Mouse (Mus musculus) C2C12 (cell line): Measurements from ENCODE around the gene Timp2. TPM values are rescaled to one million over a fixed set of nuclear protein-coding genes. Genes with fewer than 3 reads are reported as not detected.
"Not testable (repeated sequence)": the region's sequence is repeated elsewhere in the genome, so short reads cannot be mapped to it uniquely, and the experiment has no call there.

Source experiments
- H3K27me3 ChIP-seq: one replicate; pipeline ENCODE4 v1.6.1; 2011; ENCODE audit not compliant: control insufficient read depth, insufficient read depth, insufficient read length
- H3K36me3 ChIP-seq: one replicate; pipeline ENCODE4 v1.6.1; 2011; ENCODE audit not compliant: control insufficient read depth, insufficient read depth
- H3K4me3 ChIP-seq: one replicate; pipeline ENCODE4 v1.5.1; 2011; ENCODE audit warnings: mild to moderate bottlenecking, control low read depth; ENCODE audit not compliant: poor library complexity, insufficient read depth, severe bottlenecking
- H3K79me2 ChIP-seq: one replicate; pipeline ENCODE4 v1.6.1; 2011; ENCODE audit not compliant: control insufficient read depth, insufficient read depth
- H3K79me3 ChIP-seq: one replicate; pipeline ENCODE4 v1.6.1; 2011; ENCODE audit warnings: low read depth, control low read depth
- H3ac ChIP-seq: one replicate; pipeline ENCODE3; 2011; ENCODE audit warnings: low read depth; ENCODE audit not compliant: control insufficient read depth, insufficient read length
- CEBPB ChIP-seq: IDR thresholded peaks from one replicate; pipeline ENCODE4 v1.6.1; 2011; ENCODE audit warnings: low read depth, mild to moderate bottlenecking, control low read depth, moderate library complexity
- CTCF ChIP-seq: IDR thresholded peaks from one replicate; pipeline ENCODE4 v1.5.1; 2011; ENCODE audit not compliant: control insufficient read depth, insufficient read depth, insufficient read length
- FOSL1 ChIP-seq: IDR thresholded peaks from one replicate; pipeline ENCODE4 v1.8.0; 2011; ENCODE audit warnings: mild to moderate bottlenecking, low read length; ENCODE audit not compliant: poor library complexity, insufficient read depth, severe bottlenecking
- MAX ChIP-seq: IDR thresholded peaks from one replicate; pipeline ENCODE4 v1.6.1; 2011; ENCODE audit warnings: mild to moderate bottlenecking, control low read depth
- MYOD1 ChIP-seq: IDR thresholded peaks from one replicate; pipeline ENCODE4 v1.6.1; 2011; ENCODE audit warnings: low read depth; ENCODE audit not compliant: control insufficient read depth, insufficient read length
- MYOG ChIP-seq: IDR thresholded peaks from one replicate; pipeline ENCODE4 v1.6.1; 2011; ENCODE audit not compliant: control insufficient read depth, insufficient read length; ENCODE audit errors: extremely low read depth
- USF1 ChIP-seq: IDR thresholded peaks from one replicate; pipeline ENCODE4 v1.6.1; 2011; ENCODE audit warnings: low read depth, mild to moderate bottlenecking, control low read depth, moderate library complexity
- polyA plus RNA-seq: library from polyadenylated mRNA; unstranded; fragments of >200 nt; fragmentation: generic; extraction: Trizol; gene quantifications from one replicate; pipeline ENCODE4 v1.2.1, GENCODE M21; 2012; ENCODE audit warnings: missing spikeins

The Timp2 gene
- polyA plus RNA-seq, 1 experiment, result 372 TPM

GRCm38 (mm10) chr11:118401195-118401594 lies 45.7 kb upstream of the Timp2 start:
- H3K4me3 ChIP-seq, result no peak overlapping the region
- no peak for TF ChIP-seq MYOG
- no peak for TF ChIP-seq CEBPB
- no peak for TF ChIP-seq MYOD1
- no peak for TF ChIP-seq CTCF
- TF ChIP-seq MAX, result no peak
- TF ChIP-seq FOSL1, result no peak
- no peak for TF ChIP-seq USF1
- H3K79me3 ChIP-seq, result no peaks in the 10 kb centered on the region
- H3K79me2 ChIP-seq, result no peaks in the 10 kb centered on the region
- no peaks in the 10 kb centered on the region for H3K36me3 ChIP-seq
- no peak overlapping the region for H3ac ChIP-seq
- H3K27me3 ChIP-seq, result no peaks in the 10 kb centered on the region

- Histone ChIP-seq H3K79me2 (no peaks in the 10 kb centered on the region), H3K79me3 (no peaks in the 10 kb centered on the region), H3ac (no peak overlapping the region), H3K4me3 (no peak overlapping the region), H3K27me3 (no peaks in the 10 kb centered on the region), H3K36me3 (no peaks in the 10 kb centered on the region)
- TF ChIP-seq CTCF (no peak), FOSL1 (no peak)
Observed at GRCm38 (mm10) chr11:118400566-118400936, 45.0 kb upstream of the Timp2 start.

DNA sequence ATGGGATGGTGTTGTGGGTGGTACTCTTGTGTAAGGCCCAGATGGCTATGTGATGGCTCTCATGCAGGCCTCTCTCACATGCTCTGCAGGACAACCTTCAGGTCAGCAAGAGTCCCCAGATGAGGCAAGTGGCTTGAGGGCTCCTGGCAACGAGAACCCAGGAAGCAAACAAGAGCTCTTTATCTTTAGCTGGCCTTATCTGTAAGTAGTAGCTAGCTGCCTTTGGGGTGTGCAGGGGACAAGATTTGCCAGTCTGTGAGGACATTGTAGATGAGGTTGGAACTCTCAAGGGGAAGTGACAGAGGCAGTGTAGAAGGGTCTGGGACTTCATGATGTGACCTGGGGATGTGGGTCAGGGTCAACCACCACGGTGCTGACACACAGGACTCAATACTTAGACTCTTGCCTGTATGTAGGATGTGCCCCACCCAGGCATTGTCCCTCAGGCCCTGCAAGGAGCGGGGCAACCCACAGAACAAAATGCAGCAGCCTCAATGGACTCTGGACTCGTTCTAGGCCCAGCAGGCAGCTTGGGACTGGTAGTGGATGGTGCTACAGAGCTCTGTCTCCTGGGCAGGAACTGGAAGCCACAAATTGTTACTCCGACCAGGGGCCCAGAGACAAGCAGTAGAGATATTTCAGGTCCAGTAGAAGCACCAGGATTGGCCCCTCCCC lies 44.5 kb upstream of the Timp2 start:
- Histone ChIP-seq H3ac (no peak overlapping the region), H3K4me3 (no peak overlapping the region), H3K27me3 (no peaks in the 10 kb centered on the region), H3K79me3 (no peaks in the 10 kb centered on the region), H3K79me2 (no peaks in the 10 kb centered on the region), H3K36me3 (no peaks in the 10 kb centered on the region)
- TF ChIP-seq MYOG (no peak), CTCF (no peak), MYOD1 (no peak), USF1 (no peak), MAX (no peak), FOSL1 (no peak), CEBPB (no peak)

DNA sequence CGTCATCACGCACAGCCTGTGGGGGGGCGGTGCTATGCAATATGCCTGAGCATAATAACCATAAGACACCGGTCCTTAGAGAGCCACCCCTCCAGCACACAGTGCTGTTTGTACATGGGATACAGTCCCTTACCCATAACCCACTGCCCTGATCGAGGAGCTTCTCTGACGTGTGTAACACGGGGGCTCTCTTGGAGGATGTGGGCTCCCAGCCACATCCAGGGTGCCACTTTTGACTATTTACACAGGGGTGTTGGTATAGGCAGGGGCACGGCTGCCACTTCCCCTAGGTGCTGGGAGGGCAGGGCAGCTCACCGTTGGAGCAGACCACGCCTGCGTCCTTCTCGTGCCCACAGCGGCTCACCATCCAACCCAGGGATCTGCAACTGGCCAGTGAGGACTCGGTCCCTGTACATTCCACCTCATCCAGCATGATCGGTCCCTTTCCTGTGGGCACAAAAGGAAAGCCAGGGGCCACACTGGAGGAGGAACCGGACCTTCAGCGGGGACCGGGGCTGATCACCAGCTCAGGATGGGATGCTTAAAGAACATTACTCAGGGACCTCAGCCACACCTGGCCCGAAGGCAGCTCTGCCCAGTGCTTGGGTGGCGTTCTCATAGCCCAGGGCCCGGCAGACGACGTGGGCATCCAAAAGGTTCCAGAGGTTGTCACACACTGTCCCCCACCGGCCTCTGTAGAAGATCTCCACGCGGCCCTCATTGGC lies 42.4 kb upstream of the Timp2 start:
- H3K79me2 ChIP-seq, result no peaks in the 10 kb centered on the region

DNA sequence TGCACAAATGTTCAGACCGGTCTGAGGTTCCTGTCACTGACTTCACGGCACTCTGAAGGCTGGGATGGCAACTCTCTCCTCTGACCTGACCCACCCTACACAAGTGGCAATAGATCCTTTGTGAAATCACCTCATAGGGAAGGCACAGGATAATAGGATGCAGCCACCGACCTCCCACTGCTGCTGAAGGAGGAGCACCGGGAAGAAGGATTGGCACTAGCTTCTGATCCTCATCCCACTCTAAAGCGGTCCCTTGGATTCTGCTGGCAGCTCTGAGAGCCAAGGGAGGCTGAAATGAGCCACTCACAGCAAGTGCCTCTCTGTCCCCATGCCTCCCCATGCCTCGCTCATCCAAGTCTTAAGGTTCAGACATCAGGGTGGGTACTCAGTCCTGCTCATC lies 39.0 kb upstream of the Timp2 start:
- Histone ChIP-seq H3K36me3 (no peaks in the 10 kb centered on the region), H3ac (no peak overlapping the region), H3K79me3 (no peaks in the 10 kb centered on the region), H3K79me2 (no peaks in the 10 kb centered on the region), H3K4me3 (no peak overlapping the region), H3K27me3 (peaks cover 14% of the 10 kb centered on the region)
- TF ChIP-seq MAX, result no peak
- no peak for TF ChIP-seq FOSL1
- TF ChIP-seq MYOG, result no peak
- no peak for TF ChIP-seq USF1
- TF ChIP-seq CTCF, result no peak
- no peak for TF ChIP-seq MYOD1
- no peak for TF ChIP-seq CEBPB

More for the DNA sequence above, 42.4 kb upstream of the Timp2 start:
- TF ChIP-seq MAX (no peak), CTCF (no peak), CEBPB (no peak), MYOD1 (no peak), USF1 (no peak), FOSL1 (no peak), MYOG (no peak)
- Histone ChIP-seq H3K36me3 (no peaks in the 10 kb centered on the region), H3K4me3 (no peak overlapping the region), H3ac (no peak overlapping the region), H3K79me3 (no peaks in the 10 kb centered on the region), H3K27me3 (peaks cover 10% of the 10 kb centered on the region)

- Histone ChIP-seq H3K36me3 (no peaks in the 10 kb centered on the region), H3K79me2 (no peaks in the 10 kb centered on the region), H3K27me3 (peaks cover 14% of the 10 kb centered on the region), H3K79me3 (no peaks in the 10 kb centered on the region), H3ac (no peak overlapping the region), H3K4me3 (no peak overlapping the region)
- no peak for TF ChIP-seq MYOD1
- TF ChIP-seq FOSL1, result no peak
- no peak for TF ChIP-seq CEBPB
- TF ChIP-seq USF1, result no peak
- TF ChIP-seq MYOG, result no peak
- no peak for TF ChIP-seq MAX
- TF ChIP-seq CTCF, result no peak
Observed at GRCm38 (mm10) chr11:118393991-118394390, 38.5 kb upstream of the Timp2 start.

DNA sequence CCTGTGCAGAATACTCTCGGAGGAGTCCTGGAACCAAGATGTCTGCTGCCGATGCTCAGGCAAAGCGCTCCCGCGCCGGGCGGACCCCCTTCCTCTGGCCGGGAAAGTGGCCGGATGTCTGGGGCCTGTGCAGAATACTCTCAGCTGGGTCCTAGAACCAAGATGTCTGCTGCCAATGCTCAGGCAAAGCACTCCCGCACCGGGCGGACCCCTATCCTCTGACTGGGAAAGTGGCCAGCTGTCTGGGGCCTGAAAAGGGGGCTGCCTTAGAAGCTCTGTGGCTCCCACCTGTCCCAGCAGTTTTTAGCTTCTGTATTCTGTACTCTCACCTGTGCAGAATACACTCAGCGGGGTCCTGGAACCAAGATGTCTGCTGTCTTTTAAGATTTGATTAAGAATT lies 32.3 kb upstream of the Timp2 start:
- H3K4me3 ChIP-seq, H3K79me3 ChIP-seq, H3ac ChIP-seq, H3K27me3 ChIP-seq, H3K36me3 ChIP-seq, H3K79me2 ChIP-seq: not testable (repeated sequence)
